Mouse (Mus musculus): ENCODE measurements at regions not wholly inside any gene's neighbourhood (a gene's known extent, or its start where the extent isn't known, plus 50 kb on each side); places are given as distances from the start of the nearest gene placed in this dataset.

DNA sequence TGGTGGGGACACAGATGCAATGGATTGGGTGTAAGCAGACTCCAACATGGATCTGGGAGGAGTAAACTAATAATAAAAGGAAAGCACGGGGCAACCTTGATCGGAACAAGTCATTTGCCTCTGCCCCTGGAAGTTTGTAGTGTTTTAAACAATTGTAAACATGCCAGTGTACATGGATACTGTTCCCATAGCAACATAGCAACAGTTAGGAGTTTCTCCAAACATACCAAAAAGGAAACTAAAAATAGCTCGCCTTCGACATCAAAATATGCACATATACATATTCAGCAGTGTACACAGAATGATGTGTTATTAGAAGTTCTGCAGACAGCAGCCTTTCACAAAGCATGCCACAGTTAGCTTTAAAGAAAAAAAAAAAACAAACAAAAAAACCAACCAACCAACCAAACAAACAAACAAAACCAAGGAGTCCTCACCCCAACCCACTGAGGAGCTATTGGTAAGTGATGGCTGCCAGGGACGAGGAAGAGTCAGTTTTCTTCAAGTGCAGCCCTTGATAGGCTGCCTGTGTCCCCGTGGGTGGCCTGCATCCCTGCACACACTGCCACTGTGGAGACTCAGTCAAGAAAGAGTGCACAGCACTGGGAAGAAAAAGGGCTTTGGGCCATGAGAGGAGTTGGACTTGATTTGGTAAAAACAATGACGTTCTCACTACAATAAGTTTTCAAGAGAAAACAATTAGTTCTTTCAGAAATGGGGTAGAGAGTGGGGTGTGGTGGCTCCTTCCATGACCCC is 54.8 kb upstream of the Peli1 start:
- no peak for DNase-seq (ENCODE audit: low read depth)

DNA sequence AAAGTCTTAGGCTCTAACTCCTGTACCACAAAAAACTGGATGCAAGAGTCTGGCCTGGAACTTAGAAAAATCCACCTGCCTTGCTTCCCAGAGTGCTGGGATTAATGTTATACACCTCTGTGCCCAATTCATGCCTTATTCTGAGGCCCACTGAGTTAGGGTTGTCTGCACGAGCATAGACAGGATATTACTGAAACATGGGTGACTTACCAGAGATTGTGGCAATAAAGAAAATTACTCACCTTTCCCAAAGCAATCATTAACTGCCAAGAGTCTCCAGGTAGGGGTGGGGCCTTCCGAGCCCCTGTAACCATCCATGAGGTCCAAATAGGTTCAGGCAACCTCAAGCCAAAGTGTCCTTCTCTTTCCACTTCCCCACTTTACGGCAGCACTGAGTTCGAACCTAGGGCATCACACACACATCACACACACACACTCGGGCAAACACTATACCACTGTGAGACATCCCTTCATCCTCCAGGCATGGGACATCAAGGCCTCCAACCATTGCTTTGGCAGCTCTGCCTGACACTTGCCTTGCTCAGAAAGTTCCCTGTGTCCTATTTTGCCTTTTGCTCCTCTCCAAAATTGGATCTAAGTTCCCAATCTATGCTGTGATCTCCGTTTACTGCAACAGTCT is 53.7 kb upstream of the Peli1 start:
- no peak for DNase-seq (ENCODE audit: low read depth)

DNA sequence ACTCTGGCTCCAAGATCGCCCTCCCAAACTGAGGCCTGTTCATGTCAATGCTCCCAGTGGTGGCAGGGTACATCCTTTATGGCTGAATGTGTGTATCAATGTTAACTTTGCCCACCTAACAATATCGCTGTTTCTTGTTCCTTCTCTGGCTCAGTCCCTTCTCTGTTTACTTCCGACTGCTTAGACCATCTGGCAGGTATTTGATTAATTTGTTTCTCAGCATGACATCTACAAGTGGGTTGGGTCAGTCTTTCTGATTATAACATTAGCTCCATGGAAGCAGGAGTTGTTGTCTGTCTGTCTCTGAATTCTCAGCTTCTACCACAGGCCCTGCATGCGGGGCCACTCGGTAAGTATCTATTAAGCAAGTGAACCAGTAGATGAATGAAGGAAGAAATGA is 49.9 kb upstream of the Peli1 start:
- no peak for DNase-seq (ENCODE audit: low read depth)
